Mouse (Mus musculus): ENCODE measurements at regions not wholly inside any gene's neighbourhood (a gene's known extent, or its start where the extent isn't known, plus 50 kb on each side); places are given as distances from the start of the nearest gene placed in this dataset.

GRCm38 (mm10) chr10:119342317-119343114 is 102.7 kb upstream of the Cand1 start:
- no peak for TF ChIP-seq CTCF (IDR thresholded peaks at IDR 0.05; ENCODE audit: control insufficient read depth, insufficient read depth, insufficient read length)
- TF ChIP-seq USF1 (IDR thresholded peaks at IDR 0.05; ENCODE audit: low read depth), result no peak
- no peak for TF ChIP-seq FOSL1 (IDR thresholded peaks at IDR 0.05; ENCODE audit: insufficient read depth, low read length, poor library complexity, severe bottlenecking)
